Mouse (Mus musculus) forebrain, postnatal 0 days (tissue): ENCODE results near the gene D930048N14Rik. TPM values are rescaled to one million over a fixed set of nuclear protein-coding genes. Genes with fewer than 3 reads are reported as not detected.
"Not testable (repeated sequence)": the region's sequence is repeated elsewhere in the genome, so short reads cannot be mapped to it uniquely, and the experiment has no call there.

Experiments used
- ATAC-seq: fragments of 200-750 bp; cut with Nextera tagmentation; 2 replicates; pipeline ENCODE4 v1.8.0; 2017; ENCODE audit warnings: mild to moderate bottlenecking, moderate library complexity
- DNase-seq: peaks from one replicate; pipeline ENCODE4 v3.0.0-alpha.2; 2015
- H3K27ac ChIP-seq: fragments of 300-500 bp; sonication (generic); 2 replicates; pipeline ENCODE4 v1.5.1; 2014; ENCODE audit warnings: low read depth, mild to moderate bottlenecking, antibody characterized with exemption, low read length, moderate library complexity, mixed read lengths
- H3K27me3 ChIP-seq: fragments of 300-500 bp; sonication (generic); 2 replicates; pipeline ENCODE4 v1.6.1; 2014; ENCODE audit warnings: mild to moderate bottlenecking, low read length, mixed read lengths; ENCODE audit not compliant: insufficient read depth
- H3K36me3 ChIP-seq: fragments of 300-500 bp; sonication (generic); 2 replicates; pipeline ENCODE4 v1.6.1; 2014; ENCODE audit warnings: mild to moderate bottlenecking, moderate library complexity; ENCODE audit not compliant: insufficient read depth
- H3K4me1 ChIP-seq: fragments of 300-500 bp; sonication (generic); 2 replicates; pipeline ENCODE4 v1.6.1; 2014; ENCODE audit warnings: antibody characterized with exemption; ENCODE audit not compliant: insufficient read depth
- H3K4me2 ChIP-seq: fragments of 300-500 bp; sonication (generic); 2 replicates; pipeline ENCODE4 v1.6.1; 2014; ENCODE audit warnings: low read depth, mild to moderate bottlenecking, moderate library complexity
- H3K4me3 ChIP-seq: fragments of 300-500 bp; sonication (generic); 2 replicates; pipeline ENCODE4 v1.5.1; 2014; ENCODE audit warnings: low read depth, low read length, mixed read lengths
- H3K9ac ChIP-seq: fragments of 300-500 bp; sonication (generic); 2 replicates; pipeline ENCODE4 v1.6.1; 2014; ENCODE audit warnings: mild to moderate bottlenecking
- H3K9me3 ChIP-seq: fragments of 300-500 bp; sonication (generic); 2 replicates; pipeline ENCODE4 v1.6.1; 2016; ENCODE audit warnings: low read length
- CTCF ChIP-seq: sonication (generic); IDR thresholded peaks from 2 replicates; pipeline ENCODE4 v1.5.1; 2016; ENCODE audit warnings: antibody characterized with exemption, control low read depth, low read depth
- WGBS: fragments of 180-500 bp; shearing (Covaris S2); extraction: QIAGEN DNeasy Blood & Tissue Kit; methylation state at CpG from one replicate; pipeline ENCODE4 v1.1.7; 2014; 5-methylcytosine and 5-hydroxymethylcytosine counted together
- polyA plus RNA-seq: library from polyadenylated mRNA; unstranded; fragments of >200 nt; fragmentation: Nextera tagmentation; extraction: Ambion mirVana; gene quantifications from 2 replicates; pipeline ENCODE4 v1.2.1, GENCODE M21; 2015
- total RNA-seq: library from RNA; depleted of rRNA; stranded (reverse); fragments of >200 nt; gene quantifications from 2 replicates; pipeline ENCODE4 v1.2.3, GENCODE M21; 2014

The D930048N14Rik gene
- total and polyA plus RNA-seq, 2 experiments from 2014 or later, result 0.46 to 1.1 TPM

DNA sequence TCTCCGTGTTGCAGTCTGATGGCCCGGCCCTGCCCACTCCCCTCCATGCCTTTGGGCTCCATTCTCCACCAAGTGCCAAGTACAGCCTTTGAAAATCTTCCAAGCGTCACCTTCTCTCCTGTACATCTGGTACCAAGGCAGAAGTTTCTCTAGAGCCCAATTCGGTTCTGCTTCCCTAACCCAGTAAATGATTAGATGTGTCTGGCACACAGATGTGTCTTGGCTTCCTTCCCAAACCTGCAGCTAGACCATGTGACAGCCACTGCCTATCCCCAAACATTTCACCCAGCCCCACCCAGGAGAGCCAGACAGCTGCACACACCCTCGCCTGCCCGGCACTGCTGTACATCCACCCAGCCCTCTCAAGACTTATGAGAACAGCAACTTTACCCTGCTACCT lies 8.0 kb downstream of the D930048N14Rik start:
- Histone ChIP-seq H3K27me3 (no peaks in the 10 kb centered on the region), H3K27ac (no peak overlapping the region), H3K36me3 (no peaks in the 10 kb centered on the region), H3K9me3 (no peaks in the 10 kb centered on the region), H3K9ac (no peak overlapping the region), H3K4me1 (no peaks in the 10 kb centered on the region), H3K4me2 (no peak overlapping the region), H3K4me3 (no peak overlapping the region)
- no peak for TF ChIP-seq CTCF
- WGBS, result 72% methylated on average over 6 of the region's 6 CpGs
- ATAC-seq (no peak), DNase-seq (no peak)

DNA sequence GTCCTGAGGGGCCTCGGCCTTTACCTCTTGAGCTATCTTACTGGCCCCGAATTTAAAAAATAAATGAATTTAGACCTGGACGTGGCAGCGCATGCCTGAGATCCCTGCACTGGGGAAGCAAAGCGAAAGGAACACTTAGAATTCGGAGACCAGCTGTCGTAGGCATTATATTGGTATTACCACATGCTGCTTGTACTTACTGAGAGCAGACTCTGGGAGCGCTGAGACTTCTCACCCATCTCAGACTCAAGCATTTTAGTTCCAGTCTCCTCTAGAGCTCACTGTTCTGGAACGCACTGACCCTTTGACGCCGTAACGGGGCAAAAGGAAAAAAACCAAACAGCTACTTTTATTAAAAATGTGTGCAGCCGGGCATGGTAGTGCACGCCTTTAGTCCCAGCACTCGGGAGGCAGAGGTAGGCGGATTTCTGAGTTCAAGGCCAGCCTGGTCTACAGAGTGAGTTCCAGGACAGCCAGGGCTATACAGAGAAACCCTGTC lies 11.2 kb downstream of the D930048N14Rik start:
- DNase-seq (no peak), ATAC-seq (no peak)
- no peaks in the 10 kb centered on the region for H3K36me3 ChIP-seq
- no peak overlapping the region for H3K9ac ChIP-seq
- TF ChIP-seq CTCF, result no peak
- WGBS, result 80% methylated on average over 16 of the region's 16 CpGs
- H3K4me3 ChIP-seq, result no peak overlapping the region
- H3K4me1 ChIP-seq, result no peaks in the 10 kb centered on the region
- no peak overlapping the region for H3K4me2 ChIP-seq
- H3K27ac ChIP-seq, result no peak overlapping the region
- no peaks in the 10 kb centered on the region for H3K27me3 ChIP-seq
- H3K9me3 ChIP-seq, result no peaks in the 10 kb centered on the region

DNA sequence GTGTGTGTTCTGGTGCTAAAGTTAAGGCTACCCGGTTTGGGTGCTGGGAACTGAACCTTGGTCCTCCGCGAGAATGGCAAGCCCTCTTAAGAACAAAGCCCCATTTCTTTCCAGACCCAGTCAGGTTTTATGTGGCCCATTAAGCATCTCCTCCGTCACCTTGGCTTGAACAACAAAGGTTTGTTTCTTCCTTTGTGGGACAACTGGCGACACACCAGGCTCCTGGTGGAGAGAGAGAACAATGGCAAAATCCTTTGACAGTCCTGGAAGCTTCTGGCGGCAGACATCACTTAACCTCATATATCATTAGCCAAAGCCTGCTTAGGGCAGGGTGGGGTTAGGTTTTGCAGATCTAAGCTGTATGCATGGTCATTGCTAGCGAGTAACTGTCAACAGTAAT lies 11.9 kb downstream of the D930048N14Rik start:
- no peak overlapping the region for H3K27ac ChIP-seq
- H3K4me1 ChIP-seq, result no peaks in the 10 kb centered on the region
- no peak overlapping the region for H3K4me2 ChIP-seq
- WGBS, result 70% methylated on average over 7 of the region's 7 CpGs
- H3K4me3 ChIP-seq, result no peak overlapping the region
- TF ChIP-seq CTCF, result no peak
- DNase-seq (no peak), ATAC-seq (no peak)
- H3K9ac ChIP-seq, result no peak overlapping the region
- H3K27me3 ChIP-seq, result no peaks in the 10 kb centered on the region
- H3K36me3 ChIP-seq, result no peaks in the 10 kb centered on the region
- H3K9me3 ChIP-seq, result no peaks in the 10 kb centered on the region

DNA sequence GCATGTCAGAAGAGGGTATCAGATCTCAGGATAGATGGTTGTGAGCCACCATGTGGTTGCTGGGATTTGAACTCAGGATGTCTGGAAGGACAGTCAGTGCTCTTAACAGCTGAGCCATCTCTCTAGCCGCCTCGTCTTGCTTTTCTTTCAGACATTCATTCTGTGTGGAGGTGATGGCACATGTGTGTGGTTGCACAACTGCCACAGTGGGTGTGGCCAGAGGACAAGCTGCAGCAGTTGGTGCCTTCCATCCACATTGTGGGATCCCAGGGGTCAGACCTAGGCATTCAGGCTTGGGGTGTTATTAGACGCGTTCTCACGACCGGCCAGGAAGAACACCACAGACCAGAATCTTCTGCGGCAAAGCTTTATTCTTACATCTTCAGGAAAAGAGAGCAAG lies 14.0 kb downstream of the D930048N14Rik start:
- WGBS, result 91% methylated on average over 7 of the region's 7 CpGs
- H3K4me2 ChIP-seq, H3K9me3 ChIP-seq, H3K9ac ChIP-seq, H3K36me3 ChIP-seq, H3K27me3 ChIP-seq, H3K4me3 ChIP-seq, DNase-seq, H3K4me1 ChIP-seq, H3K27ac ChIP-seq, ATAC-seq: not testable (repeated sequence)

DNA sequence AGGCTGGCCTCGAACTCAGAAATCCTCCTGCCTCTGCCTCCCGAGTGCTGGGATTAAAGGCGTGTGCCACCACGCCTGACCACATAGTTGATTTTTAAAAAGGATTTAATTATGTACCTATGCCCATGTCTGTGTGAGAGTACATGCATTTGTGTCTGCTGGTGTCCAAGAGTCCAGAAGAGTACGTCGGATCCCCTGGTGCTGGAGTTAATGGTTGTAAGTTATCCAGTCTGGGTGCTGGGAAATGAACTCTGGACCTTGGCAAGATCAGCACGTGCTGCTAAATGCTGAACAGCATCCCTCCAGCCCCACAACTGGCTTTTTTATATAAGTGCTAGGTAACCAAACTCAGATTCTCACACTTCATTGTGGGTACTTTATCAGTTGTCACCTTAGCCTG lies 20.1 kb downstream of the D930048N14Rik start:
- H3K27ac ChIP-seq, result no peak overlapping the region
- no peak for TF ChIP-seq CTCF
- no peaks in the 10 kb centered on the region for H3K27me3 ChIP-seq
- DNase-seq (no peak), ATAC-seq (no peak)
- no peak overlapping the region for H3K4me3 ChIP-seq
- H3K4me1 ChIP-seq, result no peaks in the 10 kb centered on the region
- no peaks in the 10 kb centered on the region for H3K36me3 ChIP-seq
- no peak overlapping the region for H3K4me2 ChIP-seq
- 93% methylated on average over 7 of the region's 7 CpGs for WGBS
- H3K9me3 ChIP-seq, result no peaks in the 10 kb centered on the region
- no peak overlapping the region for H3K9ac ChIP-seq

DNA sequence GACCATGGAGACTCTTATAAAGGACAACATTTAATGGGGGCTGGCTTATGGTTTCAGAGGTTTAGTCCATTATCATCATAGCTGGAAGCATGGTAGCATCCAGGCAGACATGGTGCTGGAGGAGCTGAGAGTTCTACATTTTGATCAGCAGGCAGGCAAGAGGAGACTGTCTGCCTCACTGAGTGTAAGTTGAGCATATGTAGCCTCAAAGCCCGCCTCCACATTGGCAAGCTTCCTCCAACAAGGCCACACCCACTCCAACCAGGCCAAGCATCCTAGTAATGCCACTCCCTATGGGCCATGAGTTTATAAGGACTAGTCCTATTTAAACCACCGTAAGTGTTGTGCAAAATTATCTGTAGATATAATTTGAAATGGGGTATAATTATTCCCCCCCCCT lies 20.6 kb downstream of the D930048N14Rik start:
- H3K36me3 ChIP-seq, result no peaks in the 10 kb centered on the region
- ATAC-seq, result no peak
- no peaks in the 10 kb centered on the region for H3K4me1 ChIP-seq
- no peak overlapping the region for H3K4me3 ChIP-seq
- no peaks in the 10 kb centered on the region for H3K9me3 ChIP-seq
- TF ChIP-seq CTCF, result no peak
- H3K4me2 ChIP-seq, result no peak overlapping the region
- no peak for DNase-seq
- WGBS, result 74% methylated on average over 2 of the region's 2 CpGs
- no peak overlapping the region for H3K27ac ChIP-seq
- H3K9ac ChIP-seq, result no peak overlapping the region
- no peaks in the 10 kb centered on the region for H3K27me3 ChIP-seq

DNA sequence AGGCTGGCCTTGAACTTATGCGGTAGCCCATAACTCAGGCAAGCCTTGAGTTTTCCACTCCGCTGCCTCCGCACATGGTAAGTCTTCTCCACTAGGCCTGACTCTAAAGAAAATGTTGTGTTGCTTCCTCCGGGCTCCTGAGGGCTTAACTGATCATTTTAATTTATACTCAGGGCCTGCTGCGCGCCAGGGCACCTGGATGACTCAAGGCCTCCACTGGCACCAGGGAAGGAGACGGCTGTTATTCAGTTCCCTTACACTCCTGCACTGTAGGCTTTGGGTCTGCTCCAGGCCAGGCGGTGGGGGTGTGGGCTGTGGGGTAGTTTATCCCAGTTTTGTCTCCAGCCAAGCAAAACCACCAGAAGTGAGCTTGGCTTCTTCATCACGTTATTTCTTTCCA lies 22.5 kb downstream of the D930048N14Rik start:
- H3K9ac ChIP-seq, result no peak overlapping the region
- 75% methylated on average over 9 of the region's 9 CpGs for WGBS
- no peaks in the 10 kb centered on the region for H3K4me1 ChIP-seq
- no peak overlapping the region for H3K27ac ChIP-seq
- TF ChIP-seq CTCF, result no peak
- ATAC-seq (no peak), DNase-seq (no peak)
- H3K36me3 ChIP-seq, result no peaks in the 10 kb centered on the region
- H3K4me2 ChIP-seq, result no peak overlapping the region
- H3K27me3 ChIP-seq, result no peaks in the 10 kb centered on the region
- H3K4me3 ChIP-seq, result no peak overlapping the region
- H3K9me3 ChIP-seq, result no peaks in the 10 kb centered on the region

DNA sequence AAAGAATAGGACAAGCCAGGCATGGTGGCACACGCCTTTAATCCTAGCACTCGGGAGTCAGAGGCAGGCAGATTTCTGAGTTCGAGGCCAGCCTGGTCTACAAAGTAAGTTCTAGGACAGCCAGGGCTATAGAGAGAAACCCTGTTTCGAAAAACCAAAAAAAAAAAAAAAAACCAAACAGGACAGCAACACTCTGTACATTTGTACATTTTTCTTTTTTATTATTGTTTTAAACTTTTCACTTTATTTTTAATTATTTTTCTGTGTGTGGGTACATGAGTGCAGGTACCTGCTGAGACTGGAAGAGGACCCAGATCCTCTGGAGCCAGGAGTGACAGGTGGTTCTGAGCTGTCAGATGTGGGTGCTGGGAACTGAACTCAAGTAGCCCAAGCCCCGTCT lies 24.6 kb downstream of the D930048N14Rik start:
- H3K9me3 ChIP-seq, result no peaks in the 10 kb centered on the region
- no peaks in the 10 kb centered on the region for H3K4me1 ChIP-seq
- H3K27ac ChIP-seq, result no peak overlapping the region
- H3K4me2 ChIP-seq, result no peak overlapping the region
- 83% methylated on average over 5 of the region's 5 CpGs for WGBS
- no peaks in the 10 kb centered on the region for H3K36me3 ChIP-seq
- no peak for TF ChIP-seq CTCF
- H3K9ac ChIP-seq, result no peak overlapping the region
- no peaks in the 10 kb centered on the region for H3K27me3 ChIP-seq
- no peak overlapping the region for H3K4me3 ChIP-seq
- DNase-seq (no peak), ATAC-seq (no peak)
